In genomic region chr6:136470321-136471230, GRCm38 (mm10) we compare ENCODE assay signal across 8 mouse cellular contexts. TPM values are rescaled to one million over a fixed set of nuclear protein-coding genes. Genes with fewer than 3 reads are reported as not detected.
DNase-seq lines count a peak whose midpoint lies in the region; ATAC-seq and TF ChIP-seq lines count a peak whose summit lies in the region.

No protein-coding gene starts in this region.

- peak overlapping the region; percentile 35 for H3K4me3 ChIP-seq in hindbrain, embryonic 10.5 days
- H3K4me3 ChIP-seq in lung, embryonic 16.5 days (ENCODE audit: low read length) = no peak overlapping the region
- no peak overlapping the region for H3K4me3 ChIP-seq in thymus, adult 2 months (ENCODE audit: control insufficient read depth, insufficient read depth, low read length)

- peak; percentile 18 for ATAC-seq in Patski
- ATAC-seq in lung, embryonic 16.5 days (ENCODE audit: low read depth) = peak; percentile 67

- no peak for DNase-seq in Patski (ENCODE audit: low read depth, low spot score)
- peak; percentile 90 to 91 for DNase-seq in cerebellum, postnatal 14 days
- DNase-seq in frontal cortex, adult 2 months (ENCODE audit: extremely low spot score in 1 of 2, low spot score in 1 of 2) = peak; percentile 74 to 79
- DNase-seq in hindbrain, embryonic 10.5 days (ENCODE audit: low spot score) = peak; percentile 96
- DNase-seq in layer of hippocampus, postnatal 10 days (ENCODE audit: low spot score in 2 of 2) = peak; percentile 83 to 86
- peak; percentile 42 for DNase-seq in ovary, postnatal 10 days (ENCODE audit: low spot score)
- DNase-seq in thymus, adult 2 months = peak; percentile 81

- no peak for TF ChIP-seq CTCF in Patski (IDR thresholded peaks at IDR 0.05)
- no peak for TF ChIP-seq CTCF in thymus, adult 2 months (IDR thresholded peaks at IDR 0.05; ENCODE audit: borderline replicate concordance, control insufficient read depth, extremely low read depth, insufficient read depth, low read length, poor library complexity)

- H3K4me1 ChIP-seq in hindbrain, embryonic 10.5 days (replicated peaks) = peaks cover 69% of the 10 kb centered on the region
- peaks cover 52% of the 10 kb centered on the region for H3K4me1 ChIP-seq in lung, embryonic 16.5 days (replicated peaks; ENCODE audit: control insufficient read depth, insufficient read depth, low read length)
- peaks cover 48% of the 10 kb centered on the region for H3K4me1 ChIP-seq in thymus, adult 2 months (replicated peaks; ENCODE audit: control insufficient read depth, insufficient read depth, low read length)

- peak overlapping the region; percentile 38 for H3K4me2 ChIP-seq in lung, embryonic 16.5 days (ENCODE audit: low read depth, low read length)

- WGBS in hindbrain, embryonic 10.5 days = 2% methylated on average over 31 of the region's 31 CpGs
- 7% methylated on average over 31 of the region's 31 CpGs for WGBS in lung, embryonic 16.5 days
- 25% methylated on average over 31 of the region's 31 CpGs for WGBS in thymus, adult 2 months

- peak overlapping the region; percentile 97 for H3K27ac ChIP-seq in hindbrain, embryonic 10.5 days
- peak overlapping the region; percentile 99 for H3K27ac ChIP-seq in lung, embryonic 16.5 days (ENCODE audit: low read length)
- peak overlapping the region; percentile 82 for H3K27ac ChIP-seq in thymus, adult 2 months (ENCODE audit: control insufficient read depth, insufficient read depth, low read length)

- POLR2A ChIA-PET in Patski (lab: Charles Lee) = no interaction called here

- in situ Hi-C loops in Patski (cut with MboI; ENCODE audit: low pct_unique_long_range_greater_than_20kb) = no loop called here

- CTCF ChIA-PET in Patski (lab: Charles Lee) = interaction anchor here (1.2 kb wide), 1 partner anchor 29 kb away, joined by 3 read pairs; no protein-coding TSS in a partner anchor

- no peaks in the 10 kb centered on the region for H3K36me3 ChIP-seq in hindbrain, embryonic 10.5 days
- H3K36me3 ChIP-seq in lung, embryonic 16.5 days (ENCODE audit: control insufficient read depth, insufficient read depth, low read length) = no peaks in the 10 kb centered on the region
- no peaks in the 10 kb centered on the region for H3K36me3 ChIP-seq in thymus, adult 2 months (ENCODE audit: control insufficient read depth, insufficient read depth, low read length)

- H3K27me3 ChIP-seq in Patski = no peaks in the 10 kb centered on the region
- no peaks in the 10 kb centered on the region for H3K27me3 ChIP-seq in hindbrain, embryonic 10.5 days (ENCODE audit: insufficient read depth, poor library complexity, severe bottlenecking)
- H3K27me3 ChIP-seq in lung, embryonic 16.5 days (ENCODE audit: control insufficient read depth, insufficient read depth, low read depth, low read length) = no peaks in the 10 kb centered on the region
- H3K27me3 ChIP-seq in thymus, adult 2 months (ENCODE audit: control insufficient read depth, insufficient read depth, low read length) = no peaks in the 10 kb centered on the region

- H3K9ac ChIP-seq in lung, embryonic 16.5 days (ENCODE audit: low read length) = peak overlapping the region; percentile 45; the same call in 1 of the 2 replicates

- 0 out of 2 replicates have a peak, but pooled peaks cover under 1% of the 10 kb centered on the region for H3K9me3 ChIP-seq in hindbrain, embryonic 10.5 days
- H3K9me3 ChIP-seq in lung, embryonic 16.5 days (ENCODE audit: control insufficient read depth, low read length) = no peaks in the 10 kb centered on the region

- TF ChIP-seq POLR2A in thymus, adult 2 months (IDR thresholded peaks at IDR 0.05; ENCODE audit: control insufficient read depth, extremely low read depth, insufficient read depth, low read length, poor library complexity) = peak; percentile 47; the same call in 1 of the 2 replicates

RNA-seq across cellular contexts. Expression of gene Atf7ip, which starts 35.4 kb away (rescaled TPM):
- polyA plus RNA-seq in Patski (2021) = 19.9 TPM
- 42.8 and 49.5 TPM in 2 replicates for polyA plus RNA-seq in frontal cortex, adult 2 months (2012; rRNA removed)
- 41.8 and 47.2 TPM in 2 replicates for polyA plus RNA-seq in hindbrain, embryonic 10.5 days (2016; fragmentation: Nextera tagmentation; extraction: Ambion mirVana)
- 100 to 1,000 TPM; 139 to 148 TPM for total RNA-seq in layer of hippocampus, postnatal 10 days (2021)
- 41.2 and 43.6 TPM in 2 replicates for polyA plus RNA-seq in lung, embryonic 16.5 days (2015; fragmentation: Nextera tagmentation; extraction: Ambion mirVana)
- 65.1 and 79.5 TPM in 2 replicates for polyA plus RNA-seq in thymus, adult 2 months (2012; rRNA removed)

RNA-seq across cellular contexts. Expression of gene E330021D16Rik, which starts 55.2 kb away (rescaled TPM):
- polyA plus RNA-seq in Patski (2021) = not detected
- not detected in 2 replicates for polyA plus RNA-seq in frontal cortex, adult 2 months (2012; rRNA removed)
- not detected in 2 replicates for polyA plus RNA-seq in hindbrain, embryonic 10.5 days (2016; fragmentation: Nextera tagmentation; extraction: Ambion mirVana)
- not detected for total RNA-seq in layer of hippocampus, postnatal 10 days (2021)
- 0.10 and 0.38 TPM in 2 replicates for polyA plus RNA-seq in lung, embryonic 16.5 days (2015; fragmentation: Nextera tagmentation; extraction: Ambion mirVana)
- 0.12 and 0.14 TPM in 2 replicates for polyA plus RNA-seq in thymus, adult 2 months (2012; rRNA removed)
